Mouse (Mus musculus) lung, postnatal 0 days (tissue): ENCODE measurements around the gene Rfx5.
"Not testable (repeated sequence)": the region's sequence is repeated elsewhere in the genome, so short reads cannot be mapped to it uniquely, and the experiment has no call there.

ENCODE experiments used
- CTCF ChIP-seq: IDR thresholded peaks from 2 replicates; pipeline ENCODE4 v1.5.1; 2016; ENCODE audit warnings: antibody characterized with exemption, mild to moderate bottlenecking
- EP300 ChIP-seq: IDR thresholded peaks from 2 replicates; pipeline ENCODE4 v1.6.1; 2016; ENCODE audit warnings: antibody characterized with exemption, mild to moderate bottlenecking, control low read depth

- TF ChIP-seq CTCF: peak; percentile 68
- not testable (repeated sequence) for TF ChIP-seq EP300
These were observed 10.2 kb upstream of the Rfx5 start for GRCm38 (mm10) chr3:94943706-94944105.
